Comparison of ENCODE assay signal across 8 mouse cellular contexts in the genomic region with DNA sequence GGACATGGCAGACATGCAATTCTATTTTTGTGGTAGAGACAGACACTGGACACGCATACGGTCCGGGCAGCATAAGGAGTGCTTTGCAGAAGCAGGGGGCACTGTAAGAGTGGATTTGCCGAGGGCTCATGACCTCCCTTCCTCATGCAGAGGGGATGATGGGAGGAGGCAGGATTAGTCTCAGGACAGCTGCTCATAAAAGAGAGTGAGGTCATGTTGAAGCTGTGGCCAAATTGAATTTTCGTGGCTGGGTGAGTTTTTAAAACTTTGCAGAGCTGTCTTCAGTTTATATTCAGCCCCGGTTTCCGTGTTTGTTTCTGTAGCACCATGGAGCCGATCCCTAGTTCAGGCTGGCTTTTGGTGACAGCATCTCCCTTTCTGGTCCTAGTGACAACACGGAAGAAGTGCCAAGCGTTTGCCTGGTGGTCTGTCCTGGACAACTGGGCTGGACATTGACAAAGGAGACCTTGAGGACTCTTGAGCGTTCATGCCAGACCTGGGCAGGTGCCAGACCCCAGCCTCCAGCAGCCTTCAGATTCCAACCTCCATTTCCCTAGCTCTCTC. TPM values are rescaled to one million over a fixed set of nuclear protein-coding genes. Genes with fewer than 3 reads are reported as not detected.
DNase-seq lines count a peak whose midpoint lies in the region; ATAC-seq lines count a peak whose summit lies in the region.

No protein-coding gene starts in this region.

- H3K4me3 ChIP-seq in midbrain, embryonic 15.5 days = no peak overlapping the region

- intact Hi-C loops in heart, postnatal 10 days (cut with DNase I) = loop anchor here (2.0 kb wide), 2 partner anchors 77 to 133 kb away; no protein-coding TSS in a partner anchor

- H3K9me3 ChIP-seq in midbrain, embryonic 15.5 days = no peaks in the 10 kb centered on the region

- no peaks in the 10 kb centered on the region for H3K36me3 ChIP-seq in midbrain, embryonic 15.5 days (replicated peaks)

- ATAC-seq in midbrain, embryonic 15.5 days (replicated peaks) = no peak; the same call in 1 of the 2 replicates

- peaks cover 7% of the 10 kb centered on the region; the same call in 1 of the 2 replicates for H3K4me1 ChIP-seq in midbrain, embryonic 15.5 days

- peak; percentile 53 for DNase-seq in 3T3-L1 (ENCODE audit: low read depth, low spot score)
- DNase-seq in adrenal gland, adult 8-10 months = peak; percentile 44
- DNase-seq in fibroblast of lung, adult 2 months (ENCODE audit: low read depth) = peak; percentile 54
- peak; percentile 86 to 88 for DNase-seq in heart, postnatal 10 days
- peak; percentile 71 for DNase-seq in layer of hippocampus, adult 9-11 months
- DNase-seq in spleen, adult 18-20 months = no peak
- DNase-seq in thymus, postnatal 0 days (ENCODE audit: low spot score) = no peak

- peak overlapping the region; percentile 38; the same call in 1 of the 2 replicates for H3K27ac ChIP-seq in midbrain, embryonic 15.5 days

- no peak overlapping the region for H3K4me2 ChIP-seq in midbrain, embryonic 15.5 days

- no peak overlapping the region for H3K9ac ChIP-seq in midbrain, embryonic 15.5 days

- WGBS in midbrain, embryonic 15.5 days = 24% methylated on average over 11 of the region's 11 CpGs

- no peaks in the 10 kb centered on the region for H3K27me3 ChIP-seq in midbrain, embryonic 15.5 days (replicated peaks)

RNA-seq across cellular contexts. Expression of a gene that starts 46.8 kb away (rescaled TPM):
- under 1 TPM in 1 of 4 experiments, not detected in 3; 0.35 TPM for total RNA-seq in adrenal gland, adult 8-10 months (2022)
- not detected for total RNA-seq in heart, postnatal 10 days (2021)
- polyA plus RNA-seq in midbrain, embryonic 15.5 days (2015; fragmentation: Nextera tagmentation; extraction: Ambion mirVana) = not detected in 2 replicates
- polyA plus RNA-seq in thymus, postnatal 0 days (2015; fragmentation: Nextera tagmentation; extraction: Ambion mirVana) = 0.24 TPM in 1 of 2 replicates, not detected in the other

Comparison
In these comparisons a context has a peak if more than half of its experiments do, and no peak if none do; other contexts are left out.
1. DNase-seq: peak in 3T3-L1 (single experiment), adrenal gland, adult 8-10 months (single experiment), fibroblast of lung, adult 2 months (single experiment), heart, postnatal 10 days (2 of 2) and layer of hippocampus, adult 9-11 months (single experiment); none in spleen, adult 18-20 months (0 of 2) and thymus, postnatal 0 days (single experiment).